Mouse (Mus musculus): ENCODE data around the gene Ppp1r36. TPM values are rescaled to one million over a fixed set of nuclear protein-coding genes. Genes with fewer than 3 reads are reported as not detected.

Ppp1r36 gene
- polyA plus RNA-seq, 1 experiment from 2014 or later: 1.9 TPM

DNA sequence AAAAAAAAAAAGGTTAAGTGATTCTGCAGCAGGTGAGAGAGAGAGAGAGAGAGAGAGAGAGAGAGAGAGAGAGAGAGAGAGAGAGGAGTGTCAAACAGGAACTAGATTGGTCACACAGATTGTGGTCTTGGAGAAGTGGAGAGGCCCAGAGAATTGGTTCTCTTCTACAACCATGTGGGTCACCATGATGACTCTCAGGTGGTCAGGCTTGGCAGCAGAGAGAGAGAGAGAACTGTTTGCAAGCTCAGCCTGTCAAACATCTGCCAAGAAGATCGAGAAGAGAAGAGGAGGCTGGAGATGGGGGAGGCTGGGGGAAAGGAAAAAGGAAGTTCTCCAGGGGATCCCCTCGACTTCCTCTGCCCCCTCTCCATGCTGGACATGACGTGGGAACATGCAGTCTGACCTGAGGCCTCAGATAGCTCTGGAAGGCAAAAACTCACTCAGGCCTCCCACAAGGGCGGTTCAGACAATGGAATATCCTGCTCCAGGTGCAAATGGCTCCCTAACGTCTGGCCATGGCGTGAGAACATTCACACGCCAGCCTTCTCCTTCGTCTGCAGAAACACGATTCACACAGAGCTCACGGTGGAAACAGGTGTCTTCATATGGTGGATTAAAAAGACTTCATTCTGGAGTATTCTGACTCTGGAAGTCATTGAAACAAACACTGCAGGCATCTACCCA lies 56.4 kb downstream of the Ppp1r36 start:
- Histone ChIP-seq H3K4me3 (ENCODE audit: low read depth, low read length) (no peak overlapping the region), H3K4me2 (replicated peaks; ENCODE audit: low read depth, low read length) (no peak overlapping the region), H3K4me1 (replicated peaks; ENCODE audit: control insufficient read depth, insufficient read depth, low read length) (no peaks in the 10 kb centered on the region), H3K27me3 (ENCODE audit: control insufficient read depth, insufficient read depth, low read length) (no peaks in the 10 kb centered on the region), H3K27ac (ENCODE audit: low read depth, low read length) (no peak overlapping the region), H3K9ac (ENCODE audit: low read depth, low read length) (no peak overlapping the region), H3K36me3 (ENCODE audit: control insufficient read depth, insufficient read depth, low read length) (no peaks in the 10 kb centered on the region), H3K9me3 (ENCODE audit: control insufficient read depth, low read length) (no peaks in the 10 kb centered on the region)
- DNase-seq (ENCODE audit: low spot score) (no peak), ATAC-seq (ENCODE audit: low FRiP score) (no peak)
- WGBS: 78% methylated on average over 10 of the region's 10 CpGs

DNA sequence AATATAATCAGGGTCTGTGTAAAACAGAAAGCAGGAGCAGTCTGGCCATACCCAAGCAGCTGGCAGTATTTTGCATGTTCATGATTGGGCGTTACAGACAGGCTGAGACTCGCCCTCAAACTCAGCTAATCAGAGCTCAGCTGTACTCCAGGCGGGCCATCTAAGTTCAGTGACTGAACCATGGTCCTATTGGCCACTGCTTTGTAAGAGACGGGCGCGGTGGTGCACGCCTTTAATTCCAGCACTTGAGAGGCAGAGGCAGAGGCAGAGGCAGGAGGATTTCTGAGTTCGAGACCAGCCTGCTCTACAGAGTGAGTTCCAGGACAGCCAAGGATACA lies 56.9 kb downstream of the Ppp1r36 start:
- H3K27ac ChIP-seq (ENCODE audit: low read depth, low read length): no peak overlapping the region
- WGBS: 87% methylated on average over 8 of the region's 8 CpGs
- no peak overlapping the region for H3K9ac ChIP-seq (ENCODE audit: low read depth, low read length)
- H3K4me2 ChIP-seq (replicated peaks; ENCODE audit: low read depth, low read length): no peak overlapping the region
- no peak overlapping the region for H3K4me3 ChIP-seq (ENCODE audit: low read depth, low read length)
- no peak for DNase-seq (ENCODE audit: low spot score)
- ATAC-seq (ENCODE audit: low FRiP score): no peak
- H3K9me3 ChIP-seq (ENCODE audit: control insufficient read depth, low read length): no peaks in the 10 kb centered on the region
- no peaks in the 10 kb centered on the region for H3K4me1 ChIP-seq (replicated peaks; ENCODE audit: control insufficient read depth, insufficient read depth, low read length)
- no peaks in the 10 kb centered on the region for H3K27me3 ChIP-seq (ENCODE audit: control insufficient read depth, insufficient read depth, low read length)
- no peaks in the 10 kb centered on the region for H3K36me3 ChIP-seq (ENCODE audit: control insufficient read depth, insufficient read depth, low read length)

DNA sequence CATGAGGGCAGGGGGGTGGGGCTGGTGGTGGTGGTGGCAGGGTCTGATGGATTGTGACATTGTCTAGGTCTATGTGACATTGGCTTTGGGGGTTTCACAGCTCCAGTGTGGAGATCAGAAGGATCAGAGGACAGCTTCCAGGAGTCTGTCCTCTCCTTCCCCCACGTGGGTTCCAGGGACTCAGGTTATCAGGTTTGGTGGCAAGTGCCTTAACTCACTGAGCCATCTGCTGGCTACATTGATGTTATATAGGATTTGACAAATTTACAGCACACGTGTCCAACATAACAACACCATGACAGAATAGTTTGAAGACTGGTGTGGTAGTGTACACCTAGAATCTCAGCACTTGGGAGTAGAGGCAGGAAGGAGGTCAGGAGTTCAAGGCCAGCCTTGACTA lies 57.5 kb downstream of the Ppp1r36 start:
- Histone ChIP-seq H3K4me3 (ENCODE audit: low read depth, low read length) (no peak overlapping the region), H3K9ac (ENCODE audit: low read depth, low read length) (no peak overlapping the region), H3K27me3 (ENCODE audit: control insufficient read depth, insufficient read depth, low read length) (no peaks in the 10 kb centered on the region), H3K4me1 (replicated peaks; ENCODE audit: control insufficient read depth, insufficient read depth, low read length) (no peaks in the 10 kb centered on the region), H3K27ac (ENCODE audit: low read depth, low read length) (no peak overlapping the region), H3K36me3 (ENCODE audit: control insufficient read depth, insufficient read depth, low read length) (no peaks in the 10 kb centered on the region), H3K9me3 (ENCODE audit: control insufficient read depth, low read length) (no peaks in the 10 kb centered on the region), H3K4me2 (replicated peaks; ENCODE audit: low read depth, low read length) (no peak overlapping the region)
- DNase-seq (ENCODE audit: low spot score) (no peak), ATAC-seq (ENCODE audit: low FRiP score) (no peak)
- WGBS: 48% methylated on average over 2 of the region's 2 CpGs

DNA sequence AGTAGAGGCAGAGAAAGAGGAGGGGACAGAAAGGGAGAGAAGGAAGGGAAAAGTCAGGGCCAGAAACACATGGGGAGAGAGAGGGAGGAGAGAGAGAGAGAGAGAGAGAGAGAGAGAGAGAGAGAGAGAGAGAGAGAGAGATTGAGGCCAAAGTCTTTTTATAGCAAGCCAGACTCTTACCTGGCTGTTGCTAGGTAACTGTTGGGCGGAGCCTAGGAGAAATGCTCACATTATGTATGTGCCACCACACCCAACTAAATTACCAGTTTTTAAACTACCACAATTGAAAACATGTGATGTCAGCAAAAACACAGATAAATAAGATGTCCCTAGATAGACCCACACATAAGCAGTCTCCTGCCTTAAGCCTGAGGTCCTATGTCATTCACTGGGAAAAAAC lies 58.8 kb downstream of the Ppp1r36 start:
- ATAC-seq (ENCODE audit: low FRiP score) (no peak), DNase-seq (ENCODE audit: low spot score) (no peak)
- Histone ChIP-seq H3K36me3 (ENCODE audit: control insufficient read depth, insufficient read depth, low read length) (no peaks in the 10 kb centered on the region), H3K27ac (ENCODE audit: low read depth, low read length) (no peak overlapping the region), H3K9me3 (ENCODE audit: control insufficient read depth, low read length) (no peaks in the 10 kb centered on the region), H3K27me3 (ENCODE audit: control insufficient read depth, insufficient read depth, low read length) (no peaks in the 10 kb centered on the region), H3K4me3 (ENCODE audit: low read depth, low read length) (no peak overlapping the region), H3K9ac (ENCODE audit: low read depth, low read length) (no peak overlapping the region), H3K4me2 (replicated peaks; ENCODE audit: low read depth, low read length) (no peak overlapping the region), H3K4me1 (replicated peaks; ENCODE audit: control insufficient read depth, insufficient read depth, low read length) (no peaks in the 10 kb centered on the region)
- 96% methylated on average over 1 of the region's 1 CpGs for WGBS

DNA sequence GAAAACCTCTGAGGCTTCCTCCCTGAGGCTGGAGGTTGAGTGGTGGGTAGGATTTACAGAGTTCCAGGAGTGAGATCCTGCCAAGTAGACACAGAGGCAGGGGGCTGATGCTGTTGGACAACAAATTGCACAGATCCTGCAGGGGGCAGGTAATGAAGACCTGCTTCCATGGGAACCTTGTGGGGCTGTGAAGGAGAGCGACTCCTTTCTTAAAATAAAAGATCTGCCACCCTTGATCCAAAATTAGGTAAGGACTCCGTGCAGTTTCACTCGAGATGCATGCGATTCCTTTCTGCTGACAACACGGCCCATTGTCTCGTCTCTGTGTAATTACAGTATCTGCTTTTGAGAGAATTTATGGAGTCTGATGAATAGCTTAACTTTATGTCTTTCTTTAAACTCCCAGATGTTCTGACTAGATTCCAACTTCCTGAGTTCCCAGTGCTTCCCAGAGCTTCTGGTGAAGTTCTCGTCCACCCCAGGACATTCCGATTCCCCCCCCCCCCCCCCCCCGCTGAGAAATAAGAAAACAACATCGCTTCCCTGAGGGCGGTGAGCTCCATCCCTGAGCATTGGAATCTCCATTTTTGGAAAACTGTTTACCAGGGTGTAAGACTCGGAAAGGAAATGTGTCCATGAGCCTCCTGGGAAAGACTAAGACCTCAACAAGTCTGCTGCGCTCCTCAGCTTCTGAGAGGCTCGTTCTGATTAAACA lies 61.1 kb downstream of the Ppp1r36 start:
- no peak for ATAC-seq (ENCODE audit: low FRiP score)
- WGBS: 51% methylated on average over 13 of the region's 14 CpGs

DNA sequence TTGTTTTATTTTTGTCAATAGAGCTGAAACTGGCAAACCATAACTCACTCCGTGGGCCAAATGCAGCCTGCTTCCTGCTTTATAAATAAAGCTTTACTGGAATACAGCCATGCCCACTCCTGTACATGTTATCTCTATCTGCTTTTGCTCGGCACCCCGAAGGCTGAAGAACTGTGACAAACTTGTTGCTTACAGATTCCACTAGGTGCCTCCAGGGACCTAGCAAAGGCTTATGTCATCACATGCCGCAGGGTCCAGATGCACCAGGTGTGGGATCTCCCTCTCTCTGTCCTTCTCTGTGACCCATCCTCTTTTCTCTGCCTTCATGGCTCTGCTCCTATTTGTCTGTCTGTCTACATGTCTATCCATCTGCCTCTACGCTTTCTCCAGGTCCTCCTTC lies 61.8 kb downstream of the Ppp1r36 start:
- Histone ChIP-seq H3K9ac (ENCODE audit: low read depth, low read length) (no peak overlapping the region), H3K36me3 (ENCODE audit: control insufficient read depth, insufficient read depth, low read length) (no peaks in the 10 kb centered on the region), H3K4me1 (replicated peaks; ENCODE audit: control insufficient read depth, insufficient read depth, low read length) (no peaks in the 10 kb centered on the region), H3K27me3 (ENCODE audit: control insufficient read depth, insufficient read depth, low read length) (no peaks in the 10 kb centered on the region), H3K4me3 (ENCODE audit: low read depth, low read length) (no peak overlapping the region), H3K4me2 (replicated peaks; ENCODE audit: low read depth, low read length) (no peak overlapping the region), H3K27ac (ENCODE audit: low read depth, low read length) (no peak overlapping the region), H3K9me3 (ENCODE audit: control insufficient read depth, low read length) (no peaks in the 10 kb centered on the region)
- ATAC-seq (ENCODE audit: low FRiP score): no peak
- WGBS: 82% methylated on average over 5 of the region's 5 CpGs
- DNase-seq (ENCODE audit: low spot score): no peak

More for the DNA sequence above, 61.1 kb downstream of the Ppp1r36 start:
- no peak overlapping the region for H3K4me2 ChIP-seq (replicated peaks; ENCODE audit: low read depth, low read length)
- no peak overlapping the region for H3K4me3 ChIP-seq (ENCODE audit: low read depth, low read length)
- H3K9me3 ChIP-seq (ENCODE audit: control insufficient read depth, low read length): no peaks in the 10 kb centered on the region
- no peaks in the 10 kb centered on the region for H3K4me1 ChIP-seq (replicated peaks; ENCODE audit: control insufficient read depth, insufficient read depth, low read length)
- no peaks in the 10 kb centered on the region for H3K27me3 ChIP-seq (ENCODE audit: control insufficient read depth, insufficient read depth, low read length)
- no peaks in the 10 kb centered on the region for H3K36me3 ChIP-seq (ENCODE audit: control insufficient read depth, insufficient read depth, low read length)
- no peak overlapping the region for H3K9ac ChIP-seq (ENCODE audit: low read depth, low read length)
- H3K27ac ChIP-seq (ENCODE audit: low read depth, low read length): no peak overlapping the region
- no peak for DNase-seq (ENCODE audit: low spot score)

DNA sequence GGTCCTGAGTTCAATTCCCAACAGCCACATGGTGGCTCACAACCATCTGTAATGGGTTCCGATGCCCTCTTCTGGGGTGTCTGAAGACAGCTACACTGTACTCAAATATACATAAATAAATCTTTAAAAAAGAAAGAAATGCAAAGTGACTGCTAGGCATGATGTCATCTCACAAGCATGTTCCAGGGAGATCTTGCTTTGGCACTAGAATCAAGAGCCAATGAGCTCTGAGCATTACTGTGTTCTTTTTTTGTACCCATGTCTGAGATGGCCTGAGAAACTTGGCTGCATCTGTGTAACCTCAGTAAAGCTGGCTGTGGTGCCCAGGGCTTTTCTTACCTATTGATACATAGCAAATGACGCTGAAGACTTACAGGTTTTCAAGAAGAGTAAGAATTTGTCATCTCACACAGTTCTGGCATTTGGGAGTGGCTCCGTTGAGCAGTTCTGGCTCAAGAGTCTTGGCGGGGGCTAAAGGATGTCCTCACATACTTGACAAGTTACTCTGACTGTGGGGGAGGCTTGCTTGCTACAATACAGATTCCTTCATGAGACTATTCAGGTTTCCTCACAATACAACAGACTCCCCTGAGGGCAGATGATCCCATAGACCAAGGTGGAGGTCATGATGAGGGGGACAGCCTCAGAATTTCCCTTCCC lies 62.6 kb downstream of the Ppp1r36 start:
- WGBS: 91% methylated on average over 4 of the region's 4 CpGs
- no peak for ATAC-seq (ENCODE audit: low FRiP score)

DNA sequence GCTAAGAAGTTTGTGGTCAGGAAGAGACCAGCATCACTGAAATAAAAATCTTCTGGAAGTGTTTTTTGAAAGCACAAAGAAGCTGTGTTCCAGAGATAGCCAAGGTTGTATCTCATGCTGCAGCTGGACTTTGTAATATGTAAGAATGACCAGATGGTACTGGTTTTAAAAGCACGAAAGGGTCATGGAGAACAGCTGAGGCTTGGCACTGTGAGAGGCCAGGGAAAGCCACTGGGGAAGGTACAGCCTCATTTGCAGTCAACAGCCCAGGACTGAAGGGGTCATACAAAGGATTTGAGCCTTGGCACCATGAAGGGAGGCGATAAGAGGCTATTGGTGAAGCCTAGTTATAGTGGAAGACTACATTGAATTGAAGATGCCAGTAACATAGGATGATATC lies 65.1 kb downstream of the Ppp1r36 start:
- Histone ChIP-seq H3K4me1 (replicated peaks; ENCODE audit: control insufficient read depth, insufficient read depth, low read length) (no peaks in the 10 kb centered on the region), H3K4me2 (replicated peaks; ENCODE audit: low read depth, low read length) (no peak overlapping the region), H3K27me3 (ENCODE audit: control insufficient read depth, insufficient read depth, low read length) (no peaks in the 10 kb centered on the region), H3K9ac (ENCODE audit: low read depth, low read length) (no peak overlapping the region), H3K36me3 (ENCODE audit: control insufficient read depth, insufficient read depth, low read length) (no peaks in the 10 kb centered on the region), H3K9me3 (ENCODE audit: control insufficient read depth, low read length) (no peaks in the 10 kb centered on the region), H3K4me3 (ENCODE audit: low read depth, low read length) (no peak overlapping the region), H3K27ac (ENCODE audit: low read depth, low read length) (no peak overlapping the region)
- ATAC-seq (ENCODE audit: low FRiP score): no peak
- no peak for DNase-seq (ENCODE audit: low spot score)
- 80% methylated on average over 2 of the region's 2 CpGs for WGBS

More for the DNA sequence above, 62.6 kb downstream of the Ppp1r36 start:
- no peak for DNase-seq (ENCODE audit: low spot score)
- no peaks in the 10 kb centered on the region for H3K27me3 ChIP-seq (ENCODE audit: control insufficient read depth, insufficient read depth, low read length)
- no peak overlapping the region for H3K4me3 ChIP-seq (ENCODE audit: low read depth, low read length)
- no peak overlapping the region for H3K27ac ChIP-seq (ENCODE audit: low read depth, low read length)
- no peaks in the 10 kb centered on the region for H3K4me1 ChIP-seq (replicated peaks; ENCODE audit: control insufficient read depth, insufficient read depth, low read length)
- H3K9me3 ChIP-seq (ENCODE audit: control insufficient read depth, low read length): no peaks in the 10 kb centered on the region
- no peak overlapping the region for H3K4me2 ChIP-seq (replicated peaks; ENCODE audit: low read depth, low read length)
- no peak overlapping the region for H3K9ac ChIP-seq (ENCODE audit: low read depth, low read length)
- no peaks in the 10 kb centered on the region for H3K36me3 ChIP-seq (ENCODE audit: control insufficient read depth, insufficient read depth, low read length)

DNA sequence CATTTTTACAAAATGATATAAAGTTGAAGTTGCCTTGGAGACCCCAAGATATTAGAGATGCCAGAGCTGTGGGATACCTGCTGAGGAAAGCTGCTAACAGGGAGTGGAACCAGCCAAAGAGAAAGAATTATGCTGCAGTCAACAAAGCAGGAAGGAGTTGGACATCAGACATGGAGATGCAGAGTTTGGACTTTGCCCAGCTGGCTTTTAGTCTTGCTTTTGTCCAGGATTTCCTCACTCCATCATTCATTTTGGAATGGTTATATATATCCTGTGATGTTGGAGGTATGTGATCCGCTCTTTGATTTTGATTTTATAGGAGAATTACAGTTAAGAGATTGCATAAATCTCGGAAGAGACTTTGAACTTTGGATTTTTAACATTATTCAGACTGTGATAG lies 65.6 kb downstream of the Ppp1r36 start:
- Histone ChIP-seq H3K27ac (ENCODE audit: low read depth, low read length) (no peak overlapping the region), H3K36me3 (ENCODE audit: control insufficient read depth, insufficient read depth, low read length) (no peaks in the 10 kb centered on the region), H3K4me3 (ENCODE audit: low read depth, low read length) (no peak overlapping the region), H3K9me3 (ENCODE audit: control insufficient read depth, low read length) (no peaks in the 10 kb centered on the region), H3K4me1 (replicated peaks; ENCODE audit: control insufficient read depth, insufficient read depth, low read length) (no peaks in the 10 kb centered on the region), H3K4me2 (replicated peaks; ENCODE audit: low read depth, low read length) (no peak overlapping the region), H3K9ac (ENCODE audit: low read depth, low read length) (no peak overlapping the region), H3K27me3 (ENCODE audit: control insufficient read depth, insufficient read depth, low read length) (no peaks in the 10 kb centered on the region)
- WGBS: 88% methylated on average over 2 of the region's 2 CpGs
- DNase-seq (ENCODE audit: low spot score) (no peak), ATAC-seq (ENCODE audit: low FRiP score) (no peak)
